Mouse (Mus musculus) fibroblast of lung, adult 2 months (primary cell): ENCODE data around the gene Irs1.
A peak's percentile ranks its signal among the peaks of the same experiment; 100 is the strongest.

Experiments
- DNase-seq: peaks from one replicate; pipeline ENCODE4 v3.0.0-alpha.2; 2011; ENCODE audit warnings: low read depth

Irs1 gene

GRCm38 (mm10) chr1:82247221-82247951, 43.8 kb downstream of the Irs1 start:
- no peak for DNase-seq

GRCm38 (mm10) chr1:82245002-82245401, 46.2 kb downstream of the Irs1 start:
- no peak for DNase-seq

- DNase-seq, result no peak
Observed at GRCm38 (mm10) chr1:82243260-82243825, 47.9 kb downstream of the Irs1 start.

- DNase-seq, result no peak
Observed at GRCm38 (mm10) chr1:82239409-82240201, 51.6 kb downstream of the Irs1 start.

GRCm38 (mm10) chr1:82238245-82238644, 53.0 kb downstream of the Irs1 start:
- no peak for DNase-seq

GRCm38 (mm10) chr1:82235455-82236104, 55.6 kb downstream of the Irs1 start:
- DNase-seq, result no peak

- no peak for DNase-seq
Observed at GRCm38 (mm10) chr1:82234616-82235015, 56.6 kb downstream of the Irs1 start.

- no peak for DNase-seq
Observed at GRCm38 (mm10) chr1:82232812-82233211, 58.4 kb downstream of the Irs1 start, which contains the start of gene Gm9747. Gene Gm9747, plus strand, starts transcription at chr1:82233112.

- no peak for DNase-seq
Observed at GRCm38 (mm10) chr1:82228841-82229240, 62.4 kb downstream of the Irs1 start.

- DNase-seq, result peak; percentile 69
Observed at GRCm38 (mm10) chr1:82223042-82223795, 68.0 kb downstream of the Irs1 start.

GRCm38 (mm10) chr1:82221462-82221861, 69.8 kb downstream of the Irs1 start:
- DNase-seq, result no peak

- no peak for DNase-seq
Observed at GRCm38 (mm10) chr1:82220673-82221396, 70.4 kb downstream of the Irs1 start.

GRCm38 (mm10) chr1:82207511-82207910, 83.7 kb downstream of the Irs1 start:
- DNase-seq, result no peak

- DNase-seq, result no peak
Observed at GRCm38 (mm10) chr1:82200636-82201035, 90.6 kb downstream of the Irs1 start.

GRCm38 (mm10) chr1:82199918-82200317, 91.3 kb downstream of the Irs1 start:
- peak; percentile 46 for DNase-seq

GRCm38 (mm10) chr1:82191579-82191978, 99.6 kb downstream of the Irs1 start:
- no peak for DNase-seq

- DNase-seq, result peak; percentile 79
Observed at GRCm38 (mm10) chr1:82189516-82189915, 101.7 kb downstream of the Irs1 start.

GRCm38 (mm10) chr1:82188549-82189231, 102.5 kb downstream of the Irs1 start:
- DNase-seq, result no peak

GRCm38 (mm10) chr1:82183913-82184442, 107.2 kb downstream of the Irs1 start:
- DNase-seq, result no peak
